Mouse (Mus musculus) CH12.LX (cell line): ENCODE measurements around the gene Tmprss3. TPM values are rescaled to one million over a fixed set of nuclear protein-coding genes. Genes with fewer than 3 reads are reported as not detected.

Experiments
- DNase-seq: peaks from one replicate; pipeline ENCODE4 v3.0.0-alpha.2; 2013; ENCODE audit errors: extremely low read depth
- H3K27ac ChIP-seq: 2 replicates; pipeline ENCODE4 v1.5.1; 2012; ENCODE audit warnings: low read depth, mild to moderate bottlenecking, control low read depth, moderate library complexity; ENCODE audit not compliant: insufficient read depth
- H3K27me3 ChIP-seq: replicated peaks from 2 replicates; pipeline ENCODE3; 2012; ENCODE audit warnings: inconsistent platforms
- H3K36me3 ChIP-seq, 2 experiments: replicated peaks in 1 of 2; 2 replicates each; pipeline versions ENCODE3 to v1.6.1; 2012; ENCODE audit warnings: inconsistent platforms in 1 of 2, low read length in 1 of 2, mild to moderate bottlenecking in 1 of 2, mixed read lengths in 1 of 2, moderate library complexity in 1 of 2; ENCODE audit not compliant: control insufficient read depth in 1 of 2, insufficient read depth in 1 of 2
- H3K4me1 ChIP-seq, 2 experiments: 2 replicates each; pipeline ENCODE4 v1.6.1; 2012; ENCODE audit warnings: inconsistent platforms in 1 of 2, moderate library complexity in 1 of 2; ENCODE audit not compliant: insufficient read depth in 2 of 2, control insufficient read depth in 1 of 2
- H3K4me2 ChIP-seq: 2 replicates; pipeline ENCODE4 v1.6.1; 2012; ENCODE audit warnings: low read depth, mild to moderate bottlenecking, control low read depth; ENCODE audit not compliant: poor library complexity, insufficient read depth, severe bottlenecking
- H3K4me3 ChIP-seq, 3 experiments: fragments of 150-350 bp in 1 of 3; sonication (generic) in 1 of 3; replicated peaks in 1 of 3; 2 replicates each; pipeline versions ENCODE3 to v1.5.1; 2011 to 2012; ENCODE audit warnings: low read depth in 2 of 3, low read length in 2 of 3, mild to moderate bottlenecking in 2 of 3, moderate library complexity in 2 of 3, control low read depth in 1 of 3, improper control_type of control experiment in 1 of 3, inconsistent platforms in 1 of 3, mixed read lengths in 1 of 3; ENCODE audit not compliant: poor library complexity in 1 of 3
- H3K79me2 ChIP-seq: replicated peaks from 2 replicates; pipeline ENCODE4 v1.6.1; 2012; ENCODE audit warnings: mild to moderate bottlenecking, moderate library complexity; ENCODE audit not compliant: control insufficient read depth, poor library complexity, insufficient read depth, severe bottlenecking; ENCODE audit errors: extremely low read depth
- H3K9ac ChIP-seq: 2 replicates; pipeline ENCODE4 v1.6.1; 2012; ENCODE audit warnings: low read depth, mild to moderate bottlenecking, control low read depth, moderate library complexity; ENCODE audit not compliant: insufficient read depth
- H3K9me3 ChIP-seq: replicated peaks from 2 replicates; pipeline ENCODE3; 2012; ENCODE audit warnings: low read length, inconsistent platforms, mixed read lengths
- BHLHE40 ChIP-seq: IDR thresholded peaks from 2 replicates; pipeline ENCODE4 v1.6.1; 2011; ENCODE audit warnings: mild to moderate bottlenecking, low read depth, low read length, improper control_type of control experiment
- CHD1 ChIP-seq: IDR thresholded peaks from 2 replicates; pipeline ENCODE4 v1.6.1; 2012; ENCODE audit warnings: low read depth, low read length, improper control_type of control experiment, inconsistent platforms
- CTCF ChIP-seq, 2 experiments: IDR thresholded peaks in 1 of 2; conservative IDR thresholded peaks in 1 of 2; 2 replicates each; pipeline ENCODE4 v1.5.1; 2011 to 2012; ENCODE audit warnings: low read depth in 2 of 2, low read length in 2 of 2, improper control_type of control experiment in 1 of 2, inconsistent platforms in 1 of 2, mild to moderate bottlenecking in 1 of 2, moderate library complexity in 1 of 2
- E2F4 ChIP-seq: IDR thresholded peaks from 2 replicates; pipeline ENCODE4 v1.6.1; 2011; ENCODE audit warnings: low read depth, low read length, improper control_type of control experiment; ENCODE audit not compliant: insufficient replicate concordance
- EP300 ChIP-seq: IDR thresholded peaks from 2 replicates; pipeline ENCODE4 v1.6.1; 2011; ENCODE audit warnings: low read length, improper control_type of control experiment
- GABPA ChIP-seq: IDR thresholded peaks from 2 replicates; pipeline ENCODE4 v1.6.1; 2012; ENCODE audit warnings: low read depth, low read length, improper control_type of control experiment, inconsistent platforms; ENCODE audit not compliant: insufficient replicate concordance
- JUND ChIP-seq: conservative IDR thresholded peaks from 2 replicates; pipeline ENCODE4 v1.6.1; 2011; ENCODE audit warnings: low read depth, low read length, improper control_type of control experiment
- MAFK ChIP-seq: IDR thresholded peaks from 2 replicates; pipeline ENCODE4 v1.6.1; 2011; ENCODE audit warnings: low read length, improper control_type of control experiment; ENCODE audit not compliant: insufficient replicate concordance
- MAX ChIP-seq: IDR thresholded peaks from 2 replicates; pipeline ENCODE4 v1.6.1; 2011; ENCODE audit warnings: low read length, improper control_type of control experiment
- MEF2A ChIP-seq: IDR thresholded peaks from 2 replicates; pipeline ENCODE4 v1.6.1; 2014; ENCODE audit warnings: low read depth, mild to moderate bottlenecking, inconsistent platforms, low read length, improper control_type of control experiment, borderline replicate concordance
- NELFE ChIP-seq: IDR thresholded peaks from 2 replicates; pipeline ENCODE4 v1.6.1; 2011; ENCODE audit warnings: low read depth, low read length, improper control_type of control experiment
- POLR2AphosphoS2 ChIP-seq: IDR thresholded peaks from 2 replicates; pipeline ENCODE4 v1.6.1; 2011; ENCODE audit warnings: low read depth, low read length, improper control_type of control experiment
- RAD21 ChIP-seq: IDR thresholded peaks from 2 replicates; pipeline ENCODE4 v1.6.1; 2011; ENCODE audit warnings: low read depth, mild to moderate bottlenecking, low read length, improper control_type of control experiment, moderate library complexity
- SIN3A ChIP-seq: IDR thresholded peaks from 2 replicates; pipeline ENCODE4 v1.6.1; 2012; ENCODE audit warnings: low read length, improper control_type of control experiment, inconsistent platforms
- SMC3 ChIP-seq: IDR thresholded peaks from 2 replicates; pipeline ENCODE4 v1.6.1; 2011; ENCODE audit warnings: low read depth, low read length, improper control_type of control experiment
- TBP ChIP-seq: conservative IDR thresholded peaks from 2 replicates; pipeline ENCODE4 v1.6.1; 2011; ENCODE audit warnings: low read depth, low read length, improper control_type of control experiment
- TCF12 ChIP-seq: IDR thresholded peaks from 2 replicates; pipeline ENCODE4 v1.6.1; 2014; ENCODE audit warnings: low read depth, mild to moderate bottlenecking, inconsistent platforms, low read length, improper control_type of control experiment
- UBTF ChIP-seq: IDR thresholded peaks from 2 replicates; pipeline ENCODE4 v1.6.1; 2012; ENCODE audit warnings: low read depth, mild to moderate bottlenecking, inconsistent platforms, low read length, improper control_type of control experiment, moderate library complexity
- USF1 ChIP-seq: IDR thresholded peaks from 2 replicates; pipeline ENCODE4 v1.6.1; 2014; ENCODE audit warnings: low read depth, mild to moderate bottlenecking, inconsistent platforms, low read length, improper control_type of control experiment
- ZC3H11A ChIP-seq: IDR thresholded peaks from 2 replicates; pipeline ENCODE4 v1.6.1; 2012; ENCODE audit warnings: low read depth, mild to moderate bottlenecking, inconsistent platforms, low read length, improper control_type of control experiment
- dilution Hi-C: fragments of 300-500 bp; cut with MboI; formaldehyde crosslinking; loops from 2 replicates; pipeline ENCODE4 v1.14.3; 2020; ENCODE audit warnings: low sequenced_read_pairs; ENCODE audit not compliant: extremely low pct_unique_long_range_greater_than_20kb, extremely low pct_ligation_motif_present
- in situ Hi-C: fragments of 300-500 bp; cut with MboI; formaldehyde crosslinking; loops from 3 replicates; pipeline ENCODE4 v1.14.3; 2019; ENCODE audit warnings: low sequenced_read_pairs, low pct_ligation_motif_present, low pct_unique_long_range_greater_than_20kb, mixed read lengths
- polyA plus RNA-seq: library from polyadenylated mRNA; unstranded; fragments of >175 nt; gene quantifications from 2 replicates; pipeline ENCODE4 v1.2.1, GENCODE M21; 2012; ENCODE audit warnings: low read depth; ENCODE audit not compliant: insufficient read length
- total RNA-seq, 2 experiments: library from RNA; depleted of rRNA; stranded (reverse); fragments of 300-350 nt in 1 of 2; fragments of >200 nt in 1 of 2; gene quantifications; 2 replicates each; pipeline ENCODE4 v1.2.3; 2012 to 2014

Gene Tmprss3
- total and polyA plus RNA-seq, 3 experiments, result not detected

DNA sequence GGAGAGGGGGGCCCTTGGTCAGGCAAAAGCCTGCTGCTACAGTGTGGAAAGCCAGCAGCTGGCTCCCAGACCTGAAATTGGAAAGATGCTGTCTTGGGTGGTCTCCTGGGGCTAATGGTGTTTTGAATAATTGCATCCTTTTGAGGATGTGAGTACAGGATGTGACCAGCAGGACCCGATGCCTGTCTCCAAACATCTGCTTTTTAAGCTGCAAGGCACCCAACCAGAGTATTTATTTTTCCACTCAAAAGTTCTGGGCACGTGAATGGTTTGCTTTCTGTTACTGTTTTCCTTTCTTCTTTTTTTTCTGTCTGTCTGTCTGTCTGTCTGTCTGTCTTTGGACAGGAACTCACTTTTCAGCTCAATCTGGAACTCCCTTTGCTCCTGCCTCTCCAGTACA lies 6.1 kb downstream of the Tmprss3 start:
- no peaks in the 10 kb centered on the region for H3K36me3 ChIP-seq
- in situ Hi-C loops (no loop called here), dilution Hi-C loops (no loop called here)
- no peaks in the 10 kb centered on the region for H3K79me2 ChIP-seq
- H3K9ac ChIP-seq, result no peak overlapping the region
- H3K4me1 ChIP-seq, result peaks cover 8 to 28% of the 10 kb centered on the region in 2 experiments; a peak in 2 of 4 replicates
- TF ChIP-seq EP300 (no peak), BHLHE40 (peak; percentile 82)
- peaks cover 7% of the 10 kb centered on the region for H3K27me3 ChIP-seq
- DNase-seq, result peak; percentile 53
- no peak overlapping the region for H3K27ac ChIP-seq
- no peak overlapping the region for H3K4me2 ChIP-seq
- H3K9me3 ChIP-seq, result no peaks in the 10 kb centered on the region
- no peak overlapping the region for H3K4me3 ChIP-seq

GRCm38 (mm10) chr17:31191825-31192224 lies 7.0 kb downstream of the Tmprss3 start:
- Histone ChIP-seq H3K4me2 (no peak overlapping the region), H3K4me1 (peaks cover 8 to 28% of the 10 kb centered on the region in 2 experiments; a peak in 2 of 4 replicates), H3K27ac (no peak overlapping the region), H3K27me3 (peaks cover 3% of the 10 kb centered on the region), H3K9me3 (peaks cover 1% of the 10 kb centered on the region), H3K36me3 (no peaks in the 10 kb centered on the region), H3K4me3 (no peak overlapping the region), H3K9ac (no peak overlapping the region), H3K79me2 (no peaks in the 10 kb centered on the region)
- no peak for TF ChIP-seq TBP
- no peak for DNase-seq
- in situ Hi-C loops, result no loop called here
- dilution Hi-C loops, result no loop called here

DNA sequence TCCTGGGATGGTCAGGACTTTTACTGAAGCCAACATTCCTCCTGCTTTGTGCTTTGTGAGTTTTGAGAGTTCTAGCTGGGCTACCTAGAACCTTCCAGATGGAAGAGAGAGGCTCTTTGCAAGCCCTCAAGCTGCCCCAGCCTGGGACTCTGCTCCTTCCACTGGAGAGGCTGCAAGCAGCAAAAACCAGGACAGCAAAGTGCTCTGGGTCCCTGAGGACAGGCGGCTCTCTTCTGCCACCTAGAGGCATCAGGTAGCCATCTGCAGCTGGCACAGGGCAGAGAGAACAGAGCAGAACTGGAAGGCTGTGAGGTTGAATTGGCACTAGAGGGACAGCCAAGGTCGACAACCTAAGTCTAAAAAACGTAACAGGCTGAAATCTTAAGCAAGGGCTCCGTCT lies 11.4 kb downstream of the Tmprss3 start:
- H3K79me2 ChIP-seq, result no peaks in the 10 kb centered on the region
- H3K27ac ChIP-seq, result no peak overlapping the region
- H3K4me3 ChIP-seq, result no peak overlapping the region
- H3K4me2 ChIP-seq, result no peak overlapping the region
- TF ChIP-seq TCF12, result no peak
- TF ChIP-seq UBTF, result no peak
- TF ChIP-seq SIN3A, result no peak
- peak; percentile 19; the same call in 1 of the 2 replicates for TF ChIP-seq NELFE
- peak; percentile 70 to 95; a peak in 3 of 4 replicates for TF ChIP-seq CTCF (conservative IDR thresholded peaks at IDR 0.05 in 1 of 2, IDR thresholded peaks at IDR 0.05 in 1 of 2; ENCODE audit: low read depth in 2 of 2, low read length in 2 of 2)
- no peak for TF ChIP-seq MAFK
- TF ChIP-seq JUND, result no peak
- TF ChIP-seq CHD1, result no peak
- no peak for TF ChIP-seq USF1
- TF ChIP-seq MAX, result no peak
- TF ChIP-seq ZC3H11A, result peak; percentile 53
- TF ChIP-seq RAD21, result peak; percentile 88
- TF ChIP-seq GABPA, result no peak
- TF ChIP-seq BHLHE40, result no peak
- TF ChIP-seq E2F4, result no peak
- no peak for TF ChIP-seq POLR2AphosphoS2
- TF ChIP-seq SMC3, result peak; percentile 96
- TF ChIP-seq MEF2A, result no peak
- H3K27me3 ChIP-seq, result no peaks in the 10 kb centered on the region
- dilution Hi-C loops (no loop called here), in situ Hi-C loops (loop anchor here (5.0 kb wide), 1 partner anchor 45 kb away; the partner anchor contains the start of gene Tff2)
- DNase-seq, result peak; percentile 65
- H3K36me3 ChIP-seq, result no peaks in the 10 kb centered on the region
- H3K9me3 ChIP-seq, result peaks cover 3% of the 10 kb centered on the region
- no peak overlapping the region for H3K9ac ChIP-seq
- peaks cover 17 to 35% of the 10 kb centered on the region in 2 experiments for H3K4me1 ChIP-seq
